Mouse (Mus musculus) urinary bladder, adult 2 months (tissue): ENCODE results near the gene Gm28539. TPM values are rescaled to one million over a fixed set of nuclear protein-coding genes. Genes with fewer than 3 reads are reported as not detected.
"Not testable (repeated sequence)": the region's sequence is repeated elsewhere in the genome, so short reads cannot be mapped to it uniquely, and the experiment has no call there.

Experiments used
- DNase-seq: peaks from one replicate; pipeline ENCODE4 v3.0.0; 2022; ENCODE audit warnings: low spot score
- polyA plus RNA-seq: library from polyadenylated mRNA; depleted of rRNA; stranded (reverse); fragments of >200 nt; gene quantifications from 2 replicates; pipeline ENCODE4 v1.2.3, GENCODE M21; 2012; rRNA removed

Gene Gm28539
- polyA plus RNA-seq, 1 experiment: not detected

DNA sequence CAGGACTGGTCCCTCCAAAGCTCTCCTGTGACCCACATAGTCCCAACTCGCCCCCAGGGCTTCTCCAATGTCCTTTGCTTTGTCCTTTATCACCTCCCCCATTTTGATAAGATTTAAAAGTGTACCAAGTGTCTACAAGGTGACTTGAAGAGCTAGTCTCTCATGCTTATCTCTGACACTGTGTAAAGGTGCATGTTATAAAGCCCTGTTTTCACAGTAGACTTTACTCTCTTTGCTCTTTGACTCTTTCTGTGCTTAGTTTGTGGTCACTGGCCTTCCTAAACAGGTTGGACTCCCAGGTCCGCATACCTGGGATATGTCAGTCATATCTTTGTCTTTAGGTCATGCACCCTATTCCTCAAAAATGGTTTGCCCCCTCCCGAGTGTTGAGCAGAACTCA lies 118.7 kb downstream of the Gm28539 start:
- no peak for DNase-seq

DNA sequence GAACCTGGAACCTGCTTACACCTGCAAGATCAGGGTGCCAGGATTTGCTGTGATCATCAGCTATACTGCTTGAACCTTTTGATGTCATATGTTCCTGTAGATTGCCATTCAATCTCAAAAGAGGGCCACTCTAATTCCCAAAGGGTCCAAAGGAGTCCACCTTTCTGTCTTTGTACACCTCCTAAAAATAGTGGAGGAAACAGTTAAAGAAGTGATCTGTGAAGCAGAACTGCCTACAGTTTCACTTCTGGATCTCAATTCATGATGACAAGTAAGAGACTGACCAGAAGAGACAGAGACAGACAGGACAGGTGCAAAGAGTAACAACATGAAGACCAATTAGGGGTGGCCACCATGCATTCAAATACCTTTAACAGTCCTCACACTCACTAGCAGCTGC lies 127.1 kb downstream of the Gm28539 start:
- DNase-seq: no peak

DNA sequence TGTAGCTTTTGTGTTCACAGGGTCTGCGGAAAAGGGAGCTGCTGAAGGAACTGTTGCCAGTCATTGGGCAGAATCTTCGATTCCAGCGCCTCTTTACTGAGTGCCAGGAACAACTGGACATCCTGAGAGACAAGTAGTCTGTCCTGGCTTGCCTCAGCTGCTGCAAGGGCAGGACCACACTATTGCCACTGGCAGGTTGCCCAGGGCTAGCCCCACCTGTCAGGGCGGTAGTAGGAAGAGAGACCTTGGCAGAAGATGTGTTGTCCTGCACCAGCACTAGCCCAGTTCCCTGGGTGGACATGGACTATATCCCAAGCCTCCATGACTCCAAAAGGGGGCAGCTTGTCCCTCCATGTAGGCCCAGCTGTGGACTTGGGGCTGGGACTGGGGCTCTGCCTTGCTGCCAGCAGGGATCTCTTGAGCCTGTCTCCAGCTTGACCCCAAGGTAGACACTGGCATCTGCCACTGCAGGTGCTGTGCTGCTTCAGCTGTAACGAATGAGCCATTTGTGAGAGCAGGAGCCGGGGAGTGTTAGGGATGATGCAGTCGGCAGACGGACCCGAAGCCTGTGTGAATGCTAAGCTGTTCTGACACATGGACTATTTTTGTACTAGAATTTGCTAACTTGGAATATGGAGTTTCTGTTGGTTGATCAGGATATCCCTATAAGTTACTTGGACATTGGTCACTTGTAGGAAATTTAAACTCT lies 133.2 kb downstream of the Gm28539 start:
- no peak for DNase-seq

DNA sequence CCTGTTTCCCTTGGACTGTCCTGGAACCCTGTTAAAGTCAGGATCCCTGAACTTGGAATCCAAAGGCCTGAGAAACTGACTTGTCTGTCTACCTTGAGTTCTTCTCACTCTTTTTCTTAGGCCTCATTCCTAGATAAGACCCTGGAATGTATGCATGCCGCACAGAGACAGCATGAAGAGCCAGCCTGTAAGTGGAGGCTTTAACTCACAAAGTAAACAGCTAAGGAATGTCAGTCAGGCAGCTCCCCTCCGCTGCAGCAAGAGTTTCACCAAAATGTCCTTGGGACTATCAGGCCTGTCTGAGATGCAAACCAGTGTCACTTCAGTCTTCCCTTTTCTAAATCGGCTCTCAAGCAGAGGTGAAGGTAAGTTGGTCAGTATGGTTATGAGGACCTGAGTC lies 134.5 kb downstream of the Gm28539 start:
- DNase-seq: no peak

DNA sequence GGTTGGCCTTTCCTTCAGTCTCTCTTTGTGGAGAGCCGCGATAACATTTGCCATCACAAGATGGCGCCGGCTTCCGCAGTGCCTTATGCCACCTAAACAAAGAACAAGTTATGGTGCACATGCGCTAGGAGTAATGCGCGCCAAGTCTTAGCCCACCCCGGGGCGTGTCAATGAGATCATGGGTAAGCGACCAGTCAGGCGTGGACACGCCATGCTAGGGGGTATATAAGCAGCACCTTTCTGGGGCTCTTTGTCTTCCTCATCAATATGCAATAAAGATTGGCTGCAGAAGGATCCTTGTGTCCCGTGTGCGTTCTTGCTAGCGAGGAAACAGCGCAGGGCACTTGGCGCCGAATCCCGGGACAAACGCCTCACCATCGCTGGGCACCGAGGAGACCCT lies 139.3 kb downstream of the Gm28539 start:
- not testable (repeated sequence) for DNase-seq

DNA sequence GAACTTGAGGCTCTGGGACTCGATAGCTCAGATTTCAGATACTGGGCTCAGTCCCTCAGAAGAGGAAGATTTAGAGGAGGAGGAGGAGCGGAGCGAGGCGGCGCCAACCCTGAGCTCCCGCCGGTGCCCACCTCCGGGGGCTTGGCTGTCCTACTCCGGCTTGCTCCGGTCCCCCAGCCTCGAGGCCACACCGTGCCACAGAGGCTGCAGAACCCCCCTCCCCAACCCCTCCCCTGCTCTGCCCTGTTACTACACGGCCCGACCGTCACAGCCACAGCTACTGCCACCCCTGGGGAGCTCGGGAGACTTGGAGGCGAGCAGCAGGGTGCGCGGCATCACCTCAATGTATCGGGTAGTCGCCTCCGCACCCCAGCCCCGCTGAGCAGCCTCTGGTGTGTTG lies 139.9 kb downstream of the Gm28539 start:
- DNase-seq: no peak

DNA sequence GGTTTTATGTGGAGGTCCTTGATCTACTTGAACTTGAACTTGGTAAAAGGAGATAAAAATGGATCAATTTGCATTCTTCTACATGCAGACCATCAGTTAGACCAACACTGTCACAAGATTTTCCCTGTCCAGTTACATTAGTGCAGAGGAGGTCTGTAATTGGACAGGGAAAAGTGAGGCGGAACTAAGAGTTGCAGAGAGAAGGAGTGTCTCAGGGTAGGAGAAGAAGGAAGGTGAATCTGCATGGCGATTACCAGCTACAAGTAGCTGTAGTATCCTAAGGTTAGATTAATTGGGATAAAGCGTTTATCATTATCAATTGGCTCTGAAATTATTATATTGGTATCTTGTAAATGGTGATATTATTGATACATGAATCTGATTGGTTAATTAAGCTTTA lies 150.0 kb downstream of the Gm28539 start:
- no peak for DNase-seq

DNA sequence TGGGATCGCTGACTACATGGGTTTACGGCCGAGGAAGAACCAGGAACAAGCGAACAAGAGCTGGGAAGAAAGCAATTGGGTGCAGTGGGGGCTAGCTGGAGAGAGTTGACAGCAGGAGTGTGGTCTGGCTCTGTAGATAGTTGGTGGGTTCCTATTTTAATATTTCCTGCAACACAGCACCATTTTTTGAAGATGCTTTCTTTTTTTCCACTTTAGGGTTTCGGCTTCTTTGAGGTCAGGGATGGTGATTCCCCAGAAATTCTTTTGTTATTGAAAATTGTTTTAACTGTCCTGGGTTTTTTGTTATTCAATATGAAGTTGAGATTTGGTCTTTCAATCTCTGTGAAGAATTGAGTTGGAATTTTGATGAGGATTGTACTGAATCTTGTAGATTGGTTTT lies 150.5 kb downstream of the Gm28539 start:
- DNase-seq: no peak

DNA sequence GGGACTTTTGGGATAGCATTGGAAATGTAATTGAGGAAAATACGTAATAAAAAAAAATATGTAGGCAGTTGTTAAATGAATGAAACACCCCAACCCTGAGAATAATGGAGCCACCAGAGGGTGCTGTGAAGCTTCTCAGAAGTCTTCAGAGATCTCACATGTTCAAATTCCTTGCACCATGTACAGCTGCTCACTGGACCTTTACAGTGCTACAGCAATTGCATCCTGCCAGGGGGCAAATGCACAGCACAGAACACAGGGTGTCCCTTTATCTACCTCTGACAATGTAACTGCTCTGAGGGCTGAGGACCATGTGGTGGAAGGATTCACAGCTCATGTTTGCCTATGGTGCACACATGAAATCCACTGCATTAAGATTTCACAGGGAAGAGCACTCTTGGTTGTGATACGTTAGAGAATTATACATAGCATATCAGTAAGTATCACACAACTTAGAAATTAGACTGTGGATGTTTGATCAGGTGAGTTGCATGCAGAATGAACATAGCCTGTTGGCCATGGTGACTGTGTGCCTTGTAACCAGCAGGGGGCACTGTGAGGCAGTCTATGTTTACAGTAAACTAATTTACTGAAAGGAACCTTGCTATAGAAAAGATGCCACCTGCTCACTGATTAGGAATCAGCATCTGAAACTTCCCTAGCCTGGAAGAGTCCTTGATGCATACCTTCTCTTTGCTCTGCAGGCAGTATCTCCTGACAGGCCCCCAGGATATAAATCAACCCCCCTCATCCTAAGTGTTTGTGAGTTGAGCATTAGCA lies 166.4 kb downstream of the Gm28539 start:
- not testable (repeated sequence) for DNase-seq

DNA sequence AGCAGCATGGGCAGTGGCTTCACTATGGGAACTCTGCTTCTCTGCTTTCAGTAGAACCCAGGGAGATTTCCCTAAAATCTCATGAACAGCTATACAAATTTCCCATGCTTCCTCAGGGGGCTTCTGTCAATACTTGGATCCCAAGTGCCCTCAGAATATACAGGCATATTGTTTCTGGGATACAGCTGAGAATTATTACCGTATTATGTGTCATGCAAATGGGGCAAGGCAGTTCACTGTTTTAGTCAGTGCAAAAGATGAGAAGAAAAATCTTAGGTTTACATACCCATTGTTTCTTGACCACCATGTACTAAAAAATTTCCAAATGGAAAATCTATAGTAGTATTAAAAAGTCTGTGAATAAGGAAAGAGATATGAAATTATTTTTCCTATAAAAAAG lies 167.4 kb downstream of the Gm28539 start:
- no peak for DNase-seq

DNA sequence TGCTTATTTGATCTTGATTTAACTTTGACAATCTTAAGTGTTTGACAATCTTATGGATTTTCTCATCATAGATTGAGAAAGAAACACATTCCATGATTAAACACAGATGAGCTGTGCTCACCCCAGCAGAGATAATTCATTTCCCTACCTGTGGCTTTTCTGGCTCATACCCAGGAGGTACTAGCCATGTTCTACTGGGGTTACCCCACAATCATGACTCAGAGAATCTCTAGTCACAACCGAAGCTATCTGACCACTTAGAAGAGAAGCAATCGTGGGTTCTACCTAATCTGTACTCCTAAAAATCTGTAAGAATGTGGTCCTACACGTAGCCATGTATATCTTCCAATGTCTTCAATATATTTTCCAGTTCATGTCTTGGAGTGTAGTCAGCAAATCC lies 168.9 kb downstream of the Gm28539 start:
- DNase-seq: no peak

Other genes with a start within 250 kb of the Gm28539 start
- 2.0 and 4.1 TPM in 2 replicates for gene Tbx1, start 245.9 kb upstream of the Gm28539 start, polyA plus RNA-seq
- gene Gp1bb, start 214.2 kb upstream of the Gm28539 start, polyA plus RNA-seq: 0.55 and 0.59 TPM in 2 replicates
- 11.8 and 15.0 TPM in 2 replicates for gene Gm49601, start 210.2 kb upstream of the Gm28539 start, polyA plus RNA-seq
- 44.7 and 46.4 TPM in 2 replicates for gene Sept5, start 206.6 kb upstream of the Gm28539 start, polyA plus RNA-seq
- gene Cldn5, start 59.7 kb upstream of the Gm28539 start, polyA plus RNA-seq: 45.6 and 48.4 TPM in 2 replicates
- 58.0 TPM in 2 replicates for gene Ufd1, start 24.8 kb upstream of the Gm28539 start, polyA plus RNA-seq
- 2.9 and 4.4 TPM in 2 replicates for gene Cdc45, start 24.6 kb upstream of the Gm28539 start, polyA plus RNA-seq
- 41.6 and 56.6 TPM in 2 replicates for gene 2510002D24Rik, start within 50 bp of the Gm28539 start, polyA plus RNA-seq
- gene Mrpl40, start 40.3 kb downstream of the Gm28539 start, polyA plus RNA-seq: 22.5 and 24.9 TPM in 2 replicates
- 34.4 and 36.8 TPM in 2 replicates for gene Hira, start 40.5 kb downstream of the Gm28539 start, polyA plus RNA-seq